Mouse (Mus musculus): ENCODE measurements around the gene Leng1. TPM values are rescaled to one million over a fixed set of nuclear protein-coding genes. Genes with fewer than 3 reads are reported as not detected.

Leng1 gene
- 9.0 to 9.6 TPM (median 9.2 TPM) in 4 replicates for total RNA-seq (2023)

DNA sequence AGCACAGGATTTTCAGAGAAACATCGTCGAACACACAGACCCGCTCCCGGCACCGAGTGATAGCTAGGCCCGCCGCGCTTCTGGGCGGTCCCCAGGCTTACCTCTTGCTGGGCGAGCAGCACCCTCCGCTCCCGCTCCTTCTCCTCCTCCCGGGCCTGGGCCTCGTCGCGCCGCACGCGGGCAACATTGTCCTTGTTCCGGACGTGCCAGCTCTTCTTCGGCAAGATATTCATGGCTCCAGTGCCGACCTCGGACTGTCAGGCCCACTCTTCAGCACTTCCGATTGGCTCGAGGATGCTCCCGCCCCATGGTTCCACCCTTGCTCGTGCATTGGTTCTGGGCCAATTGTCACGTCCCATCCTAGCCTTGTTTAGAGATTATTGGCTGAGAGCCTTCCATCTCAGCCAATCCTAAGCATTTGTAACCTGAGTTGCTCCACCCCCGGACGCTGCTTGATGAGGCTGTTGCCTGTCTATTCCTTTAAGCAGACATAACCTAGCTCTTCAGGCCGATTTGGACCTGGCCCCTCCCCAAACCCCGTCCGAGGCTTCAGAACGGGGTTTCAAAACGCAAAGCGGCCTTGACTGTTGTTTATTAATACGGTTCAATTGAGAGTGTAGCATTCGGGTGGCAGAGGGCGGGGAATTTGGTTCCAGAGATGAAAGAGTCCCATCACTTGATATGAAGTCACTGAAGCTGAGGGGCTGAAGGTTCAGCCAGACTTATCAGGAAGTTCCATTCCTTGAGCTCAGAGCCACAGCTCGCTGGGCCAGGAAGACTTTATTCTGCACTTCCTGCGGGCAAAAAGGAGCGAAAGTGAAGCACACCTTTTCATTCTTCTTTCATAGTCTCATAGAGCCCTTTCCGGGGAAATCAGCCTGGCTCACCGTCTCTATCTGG is at the start of gene Leng1:
TSS of gene Leng1 (minus strand) at position 626 of the 900 bp plus-strand sequence.

DNA sequence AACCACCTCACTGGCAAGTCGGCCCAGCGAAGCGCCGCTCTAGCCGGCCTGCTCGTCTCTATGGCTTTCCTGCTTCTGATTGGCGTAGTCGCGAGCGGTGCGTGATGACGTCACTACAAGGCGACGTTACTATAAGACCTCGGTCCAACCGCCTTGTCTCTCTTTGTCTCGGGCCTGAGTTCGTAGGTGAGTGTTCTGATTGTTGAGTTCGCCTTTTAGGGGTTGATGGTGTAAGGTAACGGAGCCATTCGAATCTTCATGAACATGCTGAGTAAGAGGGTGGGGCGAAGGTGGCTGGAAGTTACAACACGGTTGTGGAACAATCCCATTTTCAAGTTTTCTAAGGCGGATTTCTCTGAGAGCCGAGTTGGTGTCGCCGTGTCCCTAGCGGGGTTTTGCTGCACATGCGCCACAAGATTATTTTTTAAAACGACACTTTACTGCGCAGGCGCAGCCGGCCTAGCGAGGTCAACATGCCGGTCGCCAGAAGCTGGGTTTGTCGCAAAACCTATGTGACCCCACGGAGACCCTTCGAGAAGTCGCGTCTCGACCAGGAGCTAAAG is 38.3 kb upstream of the Leng1 start, which contains the start of gene Rps9:
TSS of gene Rps9 (plus strand) at position 115 of the 563 bp plus-strand sequence.

DNA sequence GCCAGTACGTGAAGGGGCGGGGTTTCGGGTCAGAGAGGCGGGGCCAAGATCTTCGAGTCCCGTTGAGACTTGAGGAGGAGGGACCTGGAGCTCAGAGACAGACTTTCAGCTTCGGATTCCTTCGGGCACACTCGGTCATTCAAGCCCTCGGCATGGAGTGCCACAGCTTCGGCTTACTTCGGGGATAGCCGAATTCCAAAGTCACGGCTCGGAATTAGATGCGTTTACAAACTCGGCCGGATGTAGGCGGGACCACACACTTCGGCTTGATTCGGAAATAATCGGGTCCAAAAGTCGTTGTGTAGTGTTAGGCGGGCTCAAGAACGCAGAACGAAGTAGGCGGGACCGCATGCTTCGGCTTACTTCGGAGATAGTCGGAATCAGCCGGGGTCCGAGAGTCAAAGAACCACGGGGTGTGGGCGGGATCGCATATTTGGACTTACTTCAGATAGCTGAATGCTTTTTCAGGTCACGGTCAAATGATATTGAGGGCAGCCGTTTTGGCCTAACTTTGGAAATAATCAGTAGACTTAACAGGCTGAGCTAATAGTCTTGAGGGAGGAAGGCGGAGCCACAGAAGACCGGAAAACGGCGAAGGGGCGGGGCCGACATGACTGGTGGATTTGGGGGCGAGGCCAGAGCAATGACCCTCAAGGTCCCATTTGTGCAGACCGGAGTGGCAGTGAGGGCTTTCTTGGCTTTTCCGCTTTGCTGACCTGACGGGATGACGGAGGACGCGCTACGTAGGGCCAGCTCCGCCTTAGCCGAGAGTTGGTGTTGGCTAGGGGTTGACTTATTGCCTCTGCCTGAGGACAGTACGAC is 27.6 kb upstream of the Leng1 start, which contains the start of gene Mboat7:
TSS of gene Mboat7 (minus strand) at position 537 of the 822 bp plus-strand sequence.

DNA sequence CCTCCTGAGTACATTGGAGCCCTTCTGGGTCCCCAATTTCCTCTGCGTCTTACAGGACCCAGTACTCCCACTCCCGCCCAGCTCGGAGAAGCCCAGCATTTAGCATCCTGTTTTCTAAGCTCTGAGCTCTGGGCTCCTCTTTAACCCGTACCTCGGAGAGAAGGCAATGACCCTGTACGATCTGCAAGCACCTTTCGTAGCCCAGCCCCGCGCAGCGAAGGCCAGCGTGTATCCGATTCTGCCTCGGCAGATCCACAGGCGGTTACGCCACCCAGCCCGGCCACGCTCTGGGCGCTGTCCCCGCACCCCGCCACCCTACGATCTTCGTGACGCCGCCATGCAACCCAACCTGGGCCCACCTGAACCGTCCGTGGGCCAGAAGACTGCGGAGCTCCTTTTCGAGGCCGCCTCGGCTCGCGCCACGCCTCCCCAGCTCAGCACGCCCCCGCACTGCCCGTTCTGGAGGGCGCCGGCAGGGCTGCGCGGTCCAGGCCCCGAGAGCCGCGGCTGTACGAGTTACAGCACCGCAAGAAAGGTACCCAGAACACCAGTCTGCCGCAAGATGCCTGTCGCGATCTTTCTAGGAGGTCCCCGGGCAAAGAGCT is 26.8 kb upstream of the Leng1 start, which contains the start of gene Tsen34:
TSS of gene Tsen34 (plus strand) at position 482 of the 605 bp plus-strand sequence.

DNA sequence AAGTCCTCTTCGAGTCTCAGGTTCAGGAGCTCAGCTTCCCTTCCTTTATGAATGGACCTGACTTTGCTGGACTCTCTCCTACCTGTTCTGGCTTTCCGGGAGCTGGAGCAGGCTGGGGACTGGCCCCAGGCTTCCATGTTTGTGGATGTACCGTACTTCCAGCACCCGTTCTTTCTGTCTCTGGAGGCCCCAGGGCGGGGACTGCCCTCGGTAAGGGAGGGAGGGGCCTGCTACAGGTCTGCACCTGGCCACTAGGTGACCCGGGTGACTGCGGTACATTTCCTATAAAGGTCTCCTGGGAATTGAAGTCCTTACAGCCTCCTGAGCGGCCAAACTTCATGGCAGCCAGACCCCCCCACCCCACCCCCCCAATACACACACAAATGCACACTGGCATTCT is 11.7 kb upstream of the Leng1 start, which contains the start of gene Tmc4:
TSS of gene Tmc4 (minus strand) at position 212 of the 400 bp plus-strand sequence.

DNA sequence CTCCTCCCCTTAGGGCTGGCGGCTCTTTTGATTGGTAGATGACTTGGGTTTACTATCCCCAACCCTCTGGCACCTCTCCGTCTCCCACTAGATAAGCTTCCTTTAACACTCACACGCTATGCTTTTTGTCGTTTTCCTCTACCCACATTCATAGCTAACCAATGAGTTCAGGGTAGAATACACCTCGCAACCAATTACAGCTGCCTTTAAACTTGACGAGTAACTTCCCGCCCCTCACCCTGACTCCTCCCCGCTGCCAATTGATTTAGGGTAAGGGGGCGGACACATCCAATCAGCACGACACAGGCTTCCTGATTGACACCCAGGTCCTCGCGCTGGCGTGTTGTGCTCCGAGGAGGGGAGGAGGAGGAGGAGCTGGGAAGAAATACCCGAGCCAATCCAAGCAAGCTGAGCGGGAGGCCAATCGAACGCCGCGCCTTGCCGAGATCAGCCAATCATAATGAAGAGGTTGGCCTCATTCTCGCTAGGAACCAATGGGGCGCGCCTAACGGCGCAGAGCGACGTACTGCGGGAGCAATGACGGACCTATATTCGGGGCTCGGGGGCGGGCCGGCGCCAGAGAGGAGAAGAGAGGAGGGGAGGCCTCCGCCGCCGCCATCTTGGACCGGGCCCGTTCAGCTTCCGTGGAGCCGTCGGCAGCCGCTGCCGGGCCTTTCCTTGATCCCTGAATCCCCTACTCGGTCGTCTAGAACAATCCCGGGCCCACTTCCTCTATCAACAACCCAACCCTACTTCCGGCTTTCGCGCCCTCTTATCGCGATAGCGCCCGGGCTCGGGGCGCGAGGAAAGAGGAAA is 20.8 kb downstream of the Leng1 start, which contains the start of gene Cnot3:
TSS of gene Cnot3 (plus strand) at position 597 of the 816 bp plus-strand sequence.

DNA sequence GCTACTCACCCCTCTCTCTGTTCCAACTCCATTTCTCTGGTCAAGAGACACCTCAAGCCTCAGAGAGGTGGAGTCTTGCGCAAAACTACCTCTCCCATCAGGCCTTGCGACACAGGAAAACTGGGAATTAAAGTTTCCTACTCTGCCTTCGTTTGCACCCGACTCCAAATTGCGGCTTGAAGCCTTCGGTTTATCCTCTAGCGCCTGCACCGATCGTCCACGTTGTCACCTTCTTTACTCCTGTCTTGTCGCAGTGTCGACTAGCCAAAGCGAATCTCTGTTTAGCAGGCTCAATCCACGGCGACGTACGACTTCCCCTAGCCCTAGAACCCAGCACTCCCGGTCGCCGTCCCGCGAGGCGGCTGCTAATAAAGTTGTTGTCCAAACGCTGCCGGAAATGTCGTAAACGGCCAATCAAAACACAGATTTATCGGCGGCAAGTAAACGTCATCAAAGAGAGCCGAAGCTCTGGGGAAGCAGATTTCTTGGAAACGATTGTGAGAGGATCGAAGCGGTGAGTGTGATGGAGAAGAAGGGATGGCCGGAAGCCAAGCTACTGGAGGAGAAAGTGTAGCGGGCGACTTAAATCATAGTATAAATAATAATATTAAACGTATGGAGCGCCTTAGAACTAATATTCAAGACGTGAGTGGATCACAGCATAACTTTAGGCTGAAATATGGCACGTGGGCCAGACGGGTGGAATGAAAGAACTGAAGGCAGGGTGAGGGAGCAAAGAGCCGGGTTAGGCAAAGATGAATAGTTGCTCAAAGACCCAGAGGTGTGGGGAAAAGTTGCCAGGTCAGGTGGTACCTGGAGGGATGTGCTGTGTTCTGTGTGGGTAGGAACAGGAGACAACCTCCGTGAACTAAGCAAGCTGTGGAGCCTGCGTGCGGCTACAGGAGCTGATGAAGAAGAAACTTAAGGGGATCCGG is 35.8 kb downstream of the Leng1 start, which contains the start of the genes Tfpt and Prpf31:
TSS of gene Tfpt (minus strand) at position 387 of the 935 bp plus-strand sequence.
TSS of gene Prpf31 (plus strand) at position 443 of the 935 bp plus-strand sequence.

DNA sequence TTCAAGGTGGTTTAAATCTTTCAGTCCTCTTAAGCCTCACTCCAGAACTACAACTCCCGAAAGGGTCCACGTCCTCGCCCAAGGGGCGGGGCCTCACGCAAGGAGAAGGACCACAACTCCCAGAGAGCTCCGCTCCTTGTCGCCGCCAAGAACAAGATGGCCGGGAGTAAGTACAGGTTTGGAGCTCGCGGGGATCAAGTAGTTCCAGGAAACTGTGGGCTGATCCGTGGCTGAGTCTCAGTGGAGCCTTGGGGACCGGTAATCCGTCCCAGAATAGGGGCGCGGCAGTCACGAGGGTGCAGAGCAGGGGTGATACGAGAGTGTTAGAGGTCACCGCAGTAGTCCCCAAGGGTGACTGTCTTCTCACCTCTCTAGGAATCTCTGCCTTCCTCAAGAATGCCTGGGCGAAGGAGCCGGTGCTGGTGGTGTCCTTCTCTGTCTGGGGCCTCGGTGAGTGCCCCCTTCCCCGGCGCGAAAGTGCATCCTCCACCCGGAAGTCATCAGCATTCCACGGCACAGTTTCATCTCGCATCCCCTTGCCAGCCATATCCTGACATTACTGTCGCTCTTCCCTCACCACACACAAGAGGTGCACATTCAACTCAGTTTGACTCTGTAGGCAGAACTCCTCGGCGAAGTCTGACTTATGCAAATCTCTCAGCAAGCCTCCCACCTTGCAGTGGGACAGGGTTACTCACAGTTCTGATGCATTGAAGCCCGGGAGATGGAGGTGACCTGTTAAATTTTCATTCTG is 48.2 kb downstream of the Leng1 start, which contains the start of gene Ndufa3:
TSS of gene Ndufa3 (plus strand) at position 132 of the 754 bp plus-strand sequence.

DNA sequence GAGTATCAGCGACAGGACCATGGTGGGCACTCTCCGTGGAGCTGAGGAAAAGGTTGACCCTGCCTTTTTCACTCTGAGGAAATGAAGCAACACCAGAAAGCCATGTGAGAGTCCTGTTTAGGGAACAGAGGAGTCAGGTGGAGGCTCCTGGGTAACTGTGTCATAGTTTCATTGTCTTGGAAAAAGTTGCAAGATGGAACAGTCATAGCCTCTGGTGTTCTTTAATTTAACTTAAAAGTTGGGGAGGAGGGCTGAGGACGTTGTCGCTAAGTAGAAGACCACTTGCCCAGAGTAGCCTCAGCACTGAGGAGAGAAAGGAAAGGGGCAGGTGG is 49.6 kb downstream of the Leng1 start, which contains the start of gene Oscar:
TSS of gene Oscar (minus strand) at position 101 of the 332 bp plus-strand sequence.

Other genes starting within 250 kb of the Leng1 start
- gene Cacng6, start 241.6 kb downstream of the Leng1 start, total RNA-seq (2023) = not detected in 4 replicates
- not detected in 4 replicates for gene Tarm1, start 163.2 kb downstream of the Leng1 start, total RNA-seq (2023)
- not detected in 4 replicates for gene Oscar, start 49.7 kb downstream of the Leng1 start, total RNA-seq (2023)
- 289 to 309 TPM (median 297 TPM) in 4 replicates for gene Ndufa3, start 48.5 kb downstream of the Leng1 start, total RNA-seq (2023)
- 15.3 to 24.5 TPM (median 22.4 TPM) in 4 replicates for gene Tfpt, start 35.9 kb downstream of the Leng1 start, total RNA-seq (2023)
- 66.4 to 73.4 TPM (median 68.2 TPM) in 4 replicates for gene Prpf31, start 35.9 kb downstream of the Leng1 start, total RNA-seq (2023)
- gene Cnot3, start 20.6 kb downstream of the Leng1 start, total RNA-seq (2023) = 110 to 131 TPM (median 116 TPM) in 4 replicates
- gene Tmc4, start 11.7 kb upstream of the Leng1 start, total RNA-seq (2023) = 5.6 to 7.9 TPM (median 7.5 TPM) in 4 replicates
- 26.1 to 32.4 TPM (median 27.7 TPM) in 4 replicates for gene Tsen34, start 27.0 kb upstream of the Leng1 start, total RNA-seq (2023)
- 52.2 to 75.5 TPM (median 60.4 TPM) in 4 replicates for gene Mboat7, start 27.7 kb upstream of the Leng1 start, total RNA-seq (2023)
- 2,060 to 2,163 TPM (median 2,115 TPM) in 4 replicates for gene Rps9, start 38.2 kb upstream of the Leng1 start, total RNA-seq (2023)
- gene Pirb, start 54.6 kb upstream of the Leng1 start, total RNA-seq (2023) = 28.8 to 32.5 TPM (median 30.1 TPM) in 4 replicates
- 4.9 to 6.0 TPM (median 5.5 TPM) in 4 replicates for gene Gm15448, start 159.8 kb upstream of the Leng1 start, total RNA-seq (2023)
- 7.0 to 9.8 TPM (median 9.1 TPM) in 4 replicates for gene Pira2, start 179.2 kb upstream of the Leng1 start, total RNA-seq (2023)
- gene Gm14548, start 232.3 kb upstream of the Leng1 start, total RNA-seq (2023) = 3.1 to 5.6 TPM (median 4.3 TPM) in 4 replicates
- 3.9 to 5.4 TPM (median 4.3 TPM) in 4 replicates for gene Lilra6, start 249.7 kb upstream of the Leng1 start, total RNA-seq (2023)